Mouse (Mus musculus): ENCODE measurements around the gene Aars2.

Aars2 gene

DNA sequence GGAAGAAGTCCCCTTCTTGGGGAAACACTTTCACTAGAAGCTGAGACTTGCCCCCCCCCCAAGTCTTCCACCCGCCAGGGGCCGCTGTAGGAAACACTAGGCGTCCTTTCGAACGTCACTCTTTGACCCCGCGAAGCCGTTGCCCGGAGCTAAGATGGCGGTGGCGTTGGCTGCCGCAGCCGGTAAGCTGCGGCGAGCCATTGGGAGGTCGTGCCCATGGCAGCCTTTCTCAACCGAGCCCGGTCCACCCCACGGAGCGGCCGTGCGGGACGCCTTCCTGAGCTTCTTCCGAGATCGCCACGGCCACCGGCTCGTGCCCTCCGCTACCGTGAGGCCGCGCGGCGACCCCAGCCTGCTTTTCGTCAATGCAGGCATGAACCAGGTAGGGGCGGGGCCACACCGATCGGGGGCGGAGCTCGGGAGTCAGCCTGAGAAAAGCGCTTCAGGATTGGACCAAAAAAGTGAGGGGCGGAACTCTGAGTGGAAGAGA, at the start of gene Aars2:
Aars2 (plus strand) TSS at position 142 of the 490 bp plus-strand sequence.
- peak; percentile 97 to 98 for DNase-seq

DNA sequence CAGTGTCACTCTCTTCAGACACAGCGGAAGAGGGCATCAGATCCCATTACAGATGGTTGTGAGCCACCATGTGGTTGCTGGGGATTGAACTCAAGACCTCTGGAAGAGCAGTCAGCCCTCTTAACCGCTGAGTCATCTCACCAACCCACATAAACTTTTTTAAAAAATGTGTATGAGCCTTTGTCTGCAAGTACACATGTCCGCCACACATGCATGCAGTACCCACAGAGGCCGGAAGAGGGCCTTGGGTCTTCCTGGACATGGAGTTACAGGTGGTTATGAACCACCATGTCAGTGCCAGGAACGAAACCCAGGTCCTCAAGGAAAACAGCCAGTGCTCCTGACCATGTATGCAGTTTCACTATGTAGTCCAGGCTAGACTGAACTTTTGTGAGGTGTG, 49.2 kb upstream of the Aars2 start:
- DNase-seq: peak in 1 of 2 experiments; percentile 35

DNA sequence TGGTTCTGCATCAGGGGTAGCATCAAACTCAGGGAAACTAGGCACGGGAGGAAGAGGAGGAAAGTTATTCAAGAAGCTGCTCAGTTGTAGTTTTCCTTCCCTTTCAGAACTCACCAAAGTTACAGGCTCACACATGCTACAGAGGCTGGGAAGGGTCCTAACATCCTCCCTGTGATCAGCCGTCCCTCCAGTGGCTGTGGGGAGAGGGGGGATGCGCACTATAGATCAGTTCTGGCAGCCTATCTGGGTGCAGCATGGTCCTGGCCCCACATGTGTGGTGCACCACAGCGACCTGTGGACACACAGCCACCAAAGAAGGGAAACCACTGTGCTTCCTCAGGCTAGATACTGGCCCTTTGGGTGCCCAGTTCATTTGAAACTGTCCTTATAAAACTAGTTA, 48.1 kb upstream of the Aars2 start:
- DNase-seq: no peak

DNA sequence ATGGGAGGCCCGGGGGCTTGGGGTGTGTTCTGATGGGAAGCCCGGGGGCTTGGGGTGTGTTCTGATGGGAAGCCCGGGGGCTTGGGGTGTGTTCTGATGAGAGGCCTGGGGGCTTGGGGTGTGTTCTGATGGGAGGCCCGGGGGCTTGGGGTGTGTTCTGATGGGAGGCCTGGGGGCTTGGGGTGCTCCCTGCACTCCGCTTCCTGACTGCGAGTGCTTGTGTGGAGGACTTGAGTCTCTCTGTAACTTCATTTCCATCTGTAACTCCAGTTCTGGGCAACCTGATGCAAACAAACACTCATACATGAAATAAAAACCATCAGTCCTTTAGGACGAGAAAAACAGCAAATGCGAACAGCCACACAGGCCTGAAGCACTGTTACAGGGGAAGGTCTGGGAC, 47.6 kb upstream of the Aars2 start:
- DNase-seq: no peak

- DNase-seq: no peak
These were observed 44.1 kb upstream of the Aars2 start for GRCm38 (mm10) chr17:45462506-45462905.

DNA sequence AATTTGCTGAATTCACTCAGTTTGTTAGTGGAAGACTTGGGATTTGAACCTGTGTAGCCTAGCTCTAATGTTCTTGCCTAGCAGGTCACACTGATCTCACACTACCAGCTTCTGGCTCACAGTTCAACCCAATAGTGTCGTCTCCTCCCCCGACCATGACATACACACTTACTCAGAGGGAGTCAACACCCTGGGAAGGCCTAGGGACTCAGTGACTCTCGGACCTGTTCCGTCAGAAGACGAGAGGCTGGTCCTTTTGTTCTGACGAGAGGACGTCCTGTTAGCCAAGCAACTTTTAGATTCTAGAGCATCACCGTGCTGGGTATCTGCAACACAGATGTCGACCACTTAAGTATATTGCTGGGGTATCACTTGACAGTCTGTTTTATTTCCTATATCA, 42.4 kb upstream of the Aars2 start:
- DNase-seq: no peak

DNA sequence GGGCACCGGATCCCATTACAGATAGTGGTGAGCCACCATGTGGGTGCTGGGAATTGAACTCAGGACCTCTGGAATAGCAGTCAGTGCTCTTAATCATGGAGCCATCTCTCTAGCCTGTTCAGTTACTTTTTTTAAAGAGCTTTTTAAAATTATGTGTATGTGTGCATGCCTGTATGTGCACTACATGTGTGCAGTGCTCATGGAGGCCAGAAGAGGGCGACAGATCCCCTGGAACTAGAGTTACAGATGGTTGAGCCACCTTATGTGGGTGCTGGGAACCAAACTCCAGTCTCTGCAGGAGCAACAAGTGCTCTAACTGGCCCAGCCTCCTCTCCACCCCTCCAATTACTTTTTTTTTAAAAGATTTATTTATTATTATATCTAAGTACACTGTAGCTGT, 39.9 kb upstream of the Aars2 start:
- no peak for DNase-seq

- no peak for DNase-seq
These were observed 38.3 kb upstream of the Aars2 start for GRCm38 (mm10) chr17:45468302-45468701.

DNA sequence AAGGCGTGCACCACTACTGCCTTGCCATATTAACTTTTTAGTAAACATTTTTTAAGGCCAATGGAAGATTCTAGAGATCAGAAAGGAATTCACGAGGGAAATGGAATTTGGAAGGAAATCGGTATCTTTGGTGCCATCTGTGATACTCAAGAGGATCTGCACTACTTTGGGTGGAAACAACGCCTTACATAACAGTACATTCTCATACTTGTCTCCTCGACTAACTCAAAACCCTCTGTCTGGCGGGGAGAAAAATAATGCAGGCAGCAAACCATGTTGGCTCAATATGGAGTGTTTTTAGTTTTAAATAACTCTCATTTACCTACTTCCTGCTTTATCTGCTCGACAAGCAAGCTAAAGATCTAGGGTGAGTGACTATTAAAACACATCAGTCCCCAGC, 35.9 kb upstream of the Aars2 start:
- DNase-seq: no peak

DNA sequence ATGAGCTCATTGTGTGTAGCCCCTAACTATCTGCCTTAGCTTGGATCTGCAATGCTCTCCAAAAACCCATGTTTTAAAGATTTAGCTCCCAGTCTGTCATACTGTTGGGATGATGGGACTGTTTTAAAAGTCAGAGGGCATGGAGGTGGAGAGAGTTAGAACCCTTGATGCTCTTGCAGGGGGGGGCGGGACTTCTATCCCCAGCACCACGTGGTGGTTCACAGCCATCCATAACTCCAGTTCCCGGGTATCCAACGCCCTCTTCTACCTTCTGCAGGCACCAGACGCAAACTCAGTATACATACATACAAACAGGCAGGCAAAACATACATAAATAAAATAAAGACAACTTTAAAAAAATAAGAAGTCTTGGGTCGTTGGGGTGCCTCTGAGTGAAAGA, 33.0 kb upstream of the Aars2 start:
- no peak for DNase-seq

DNA sequence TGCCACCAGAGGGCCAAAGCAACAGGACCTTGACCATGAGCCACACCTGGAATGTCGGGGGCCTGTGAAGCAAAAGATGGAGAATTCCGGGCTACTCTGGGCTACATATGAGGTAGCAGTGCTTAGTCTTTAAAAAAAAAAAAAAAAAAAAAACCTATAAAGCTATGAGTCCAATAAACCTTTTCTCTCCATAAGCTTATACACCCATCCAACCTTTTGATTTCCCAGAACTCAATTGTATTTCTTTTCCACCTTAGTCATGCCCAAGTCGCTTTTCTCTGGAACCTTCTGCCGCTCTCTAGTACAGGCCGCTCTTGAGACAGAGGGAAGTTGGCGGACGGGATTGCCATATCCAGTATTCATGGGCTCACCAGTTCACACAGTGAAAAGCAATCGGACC, 32.5 kb upstream of the Aars2 start:
- peak in 1 of 2 experiments; percentile 24 for DNase-seq

DNA sequence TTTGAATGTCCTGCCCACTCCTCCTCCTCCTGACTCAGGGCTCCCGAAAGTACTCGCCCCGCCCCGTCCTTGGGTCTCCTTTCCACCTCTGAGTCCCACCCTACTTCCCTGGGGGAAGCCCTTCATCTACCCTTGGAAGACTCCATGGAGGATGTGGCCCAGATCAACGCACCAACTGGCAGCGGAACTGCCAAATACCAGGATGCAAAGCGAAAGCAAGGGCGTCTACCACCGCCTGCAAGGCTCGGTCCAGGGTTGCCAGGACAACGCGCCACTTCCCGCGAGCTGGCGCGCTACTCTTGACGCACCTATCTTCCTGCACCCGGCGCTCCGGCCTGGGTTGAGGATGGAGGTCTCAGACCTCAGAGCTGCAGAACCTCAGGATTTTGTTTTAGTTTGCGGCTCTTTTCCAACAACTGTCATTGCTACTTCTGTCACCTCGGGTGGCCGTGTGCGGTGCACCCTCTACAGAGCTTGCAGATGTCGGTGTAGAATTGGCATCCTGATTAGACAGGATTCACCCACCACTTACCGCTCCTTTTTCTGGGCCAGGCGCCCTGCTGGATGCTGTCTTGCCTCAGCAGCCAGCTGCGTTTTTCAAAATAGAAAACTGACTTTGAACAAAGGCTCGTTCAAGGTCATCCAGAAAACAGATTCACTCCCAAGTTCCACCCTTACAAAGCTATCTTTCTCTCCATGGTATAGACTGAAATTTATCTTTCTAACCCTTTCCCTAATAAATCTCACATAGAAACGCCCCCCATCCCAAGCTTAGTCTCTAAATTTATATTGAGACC, 31.8 kb upstream of the Aars2 start, which contains the start of gene Spats1:
Spats1 (minus strand) TSS at position 747 of the 797 bp plus-strand sequence.
- peak; percentile 85 to 86 for DNase-seq

GRCm38 (mm10) chr17:45478234-45478825, 28.3 kb upstream of the Aars2 start:
- DNase-seq: peak; percentile 96 to 97

GRCm38 (mm10) chr17:45480429-45480828, 26.2 kb upstream of the Aars2 start:
- DNase-seq: peak; percentile 53 to 61

- DNase-seq: no peak
These were observed 21.1 kb upstream of the Aars2 start for GRCm38 (mm10) chr17:45485581-45485980.

- no peak for DNase-seq
These were observed 19.4 kb upstream of the Aars2 start for GRCm38 (mm10) chr17:45487216-45487615.

DNA sequence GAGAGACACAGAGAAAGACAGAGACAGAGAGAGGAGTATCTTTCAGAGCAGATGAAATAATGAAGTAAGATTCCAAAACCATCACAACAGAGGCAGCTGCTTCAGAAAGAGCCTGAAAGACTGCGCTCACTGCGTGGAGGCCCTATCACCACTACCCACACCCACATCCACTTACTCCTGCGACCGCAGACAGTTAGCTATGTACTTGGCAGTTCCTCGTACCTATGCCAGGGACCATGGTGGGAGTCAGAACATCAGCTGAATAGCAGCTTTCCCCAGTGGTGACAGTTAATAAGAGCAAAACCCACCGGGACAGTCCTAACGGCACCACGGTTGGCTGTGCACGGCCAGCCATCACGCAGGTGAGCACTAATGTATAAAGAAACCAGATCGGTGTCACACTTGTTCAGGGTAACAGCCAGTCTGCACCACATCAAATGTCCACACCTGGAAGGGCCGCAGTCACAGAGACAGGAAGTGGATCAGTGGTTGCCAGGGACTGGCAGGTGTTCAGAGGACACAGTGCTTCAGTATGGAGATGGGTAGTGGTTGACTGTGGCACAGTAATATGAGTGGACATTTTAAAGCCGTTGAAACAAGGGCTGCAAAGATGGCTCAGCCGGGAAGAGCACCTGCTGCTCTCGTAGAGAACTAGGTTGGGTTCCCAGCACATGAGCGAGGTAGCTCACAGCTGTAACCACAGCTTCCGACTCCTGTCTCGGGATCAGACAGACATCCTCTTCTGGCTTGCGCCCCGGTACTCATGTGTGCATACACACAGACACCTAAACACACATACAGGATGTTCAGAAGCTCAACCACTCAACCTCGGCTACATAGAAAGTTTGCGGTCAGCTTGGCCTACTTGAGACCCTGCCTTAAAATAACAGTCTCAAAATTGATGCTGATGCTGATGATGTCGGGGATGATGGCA, 18.1 kb upstream of the Aars2 start:
- DNase-seq: no peak

GRCm38 (mm10) chr17:45489736-45490135, 16.9 kb upstream of the Aars2 start:
- no peak for DNase-seq

- no peak for DNase-seq
These were observed 16.0 kb upstream of the Aars2 start for GRCm38 (mm10) chr17:45490532-45491154.

GRCm38 (mm10) chr17:45495398-45495797, 11.2 kb upstream of the Aars2 start:
- no peak for DNase-seq

DNA sequence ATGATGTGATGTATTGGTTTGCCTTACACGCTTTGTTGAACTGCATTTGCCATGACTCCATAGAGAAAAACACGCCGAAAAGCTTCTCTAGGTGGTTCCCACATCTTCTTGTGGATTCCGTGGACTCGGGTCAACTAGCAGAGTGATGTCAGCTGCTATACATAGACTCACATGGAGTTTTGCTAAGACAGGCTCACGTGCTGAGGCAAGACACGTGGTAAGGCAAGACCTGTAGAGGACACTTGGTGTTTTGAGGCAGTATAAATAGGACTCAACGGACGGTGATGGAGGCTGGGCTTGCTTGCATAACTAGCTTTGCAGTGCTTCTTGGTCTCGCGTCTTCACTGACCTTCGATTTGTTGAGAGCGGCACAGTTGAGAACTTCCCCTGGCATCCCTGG, 8.2 kb upstream of the Aars2 start:
- no peak for DNase-seq

DNA sequence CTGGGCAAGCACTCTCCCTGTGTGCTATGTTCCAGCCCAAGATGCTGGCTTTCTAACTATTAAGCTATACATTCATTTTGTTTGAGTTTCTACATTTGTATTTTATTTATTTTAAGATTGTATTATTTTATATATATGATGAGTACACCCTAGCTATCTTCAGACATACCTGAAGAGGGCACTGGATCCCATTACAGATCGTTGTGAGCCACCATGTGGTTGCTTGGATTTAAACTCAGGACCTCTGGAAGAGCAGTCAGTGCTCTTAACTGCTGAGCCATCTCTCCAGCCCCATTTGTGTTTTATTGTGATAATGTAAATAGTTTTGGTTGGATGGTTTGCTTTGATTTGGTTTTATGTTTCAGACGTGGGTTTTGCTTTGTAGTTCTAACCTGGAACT, 7.1 kb upstream of the Aars2 start:
- DNase-seq: no peak

GRCm38 (mm10) chr17:45500981-45501380, 5.7 kb upstream of the Aars2 start:
- no peak for DNase-seq
